Mouse (Mus musculus): ENCODE measurements around the gene Olfr1410. TPM values are rescaled to one million over a fixed set of nuclear protein-coding genes. Genes with fewer than 3 reads are reported as not detected.
A peak's percentile ranks its signal among the peaks of the same experiment; 100 is the strongest.

The Olfr1410 gene
- not detected in 2 replicates for total RNA-seq (2021)
- long read RNA-seq = 0 reads

DNA sequence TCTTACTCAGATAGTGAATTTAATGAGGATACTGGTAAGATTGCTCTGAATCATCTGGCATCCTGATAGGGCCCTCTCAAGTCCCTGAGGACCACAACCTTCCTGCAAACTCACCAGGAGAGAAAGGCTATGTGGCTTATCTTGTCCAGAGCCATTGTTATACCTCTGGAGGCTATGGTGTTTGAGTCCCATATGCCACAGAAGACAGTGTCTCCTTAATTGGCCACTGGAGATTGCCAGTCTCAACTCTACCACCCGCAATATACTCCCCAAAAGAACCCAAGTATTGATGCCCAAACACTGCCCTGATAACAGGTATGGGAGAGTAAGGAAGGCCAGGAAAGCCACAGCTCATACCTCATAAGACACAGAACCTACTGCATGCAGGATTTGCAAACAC is at the start of gene Olfr1410:
Gene Olfr1410, plus strand, starts transcription at position 301 of the 400 bp plus-strand sequence.
- no peak for DNase-seq

DNA sequence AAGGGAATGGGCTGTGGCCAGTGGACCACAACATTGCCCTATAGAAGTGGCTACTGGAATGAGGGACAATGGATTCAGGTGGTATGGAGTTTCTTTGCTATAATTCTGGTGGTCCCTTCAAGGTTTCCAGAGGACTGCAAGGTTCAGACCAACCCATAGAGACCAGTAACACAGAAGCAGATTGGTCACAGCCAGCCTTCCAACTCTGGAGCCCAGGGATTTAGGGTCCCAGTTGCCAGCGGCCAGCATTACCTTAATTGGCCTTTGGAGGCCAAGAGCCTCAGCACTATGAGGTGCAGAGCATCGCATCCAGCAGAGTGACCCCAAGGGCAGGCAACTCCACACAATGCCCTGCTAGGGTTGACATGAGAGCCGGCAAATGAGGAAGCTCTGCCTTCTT is 34.6 kb upstream of the Olfr1410 start, which contains the start of gene Olfr1413:
Gene Olfr1413, plus strand, starts transcription at position 301 of the 400 bp plus-strand sequence.
- no peak for DNase-seq

DNA sequence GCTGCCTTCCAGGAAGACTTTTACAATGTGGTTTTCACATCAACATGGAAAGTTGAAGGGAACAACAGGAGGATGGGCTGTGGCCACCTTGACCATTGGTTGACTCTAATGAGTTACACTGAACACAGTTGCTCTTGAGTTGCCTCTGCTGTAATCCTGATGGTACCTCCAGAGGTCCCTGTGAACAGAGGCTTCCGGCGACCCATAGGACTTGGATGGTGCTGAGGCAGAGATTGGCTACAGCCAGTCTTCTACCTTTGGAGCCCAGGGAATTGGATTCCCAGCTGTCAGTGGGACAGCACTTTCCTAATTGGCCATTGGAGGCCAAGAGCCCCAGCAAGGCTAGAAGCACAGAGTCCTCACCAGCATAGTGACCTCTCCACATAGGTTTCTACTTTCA is 20.1 kb upstream of the Olfr1410 start, which contains the start of gene Olfr1412:
Gene Olfr1412, plus strand, starts transcription at position 301 of the 400 bp plus-strand sequence.
- DNase-seq = no peak

DNA sequence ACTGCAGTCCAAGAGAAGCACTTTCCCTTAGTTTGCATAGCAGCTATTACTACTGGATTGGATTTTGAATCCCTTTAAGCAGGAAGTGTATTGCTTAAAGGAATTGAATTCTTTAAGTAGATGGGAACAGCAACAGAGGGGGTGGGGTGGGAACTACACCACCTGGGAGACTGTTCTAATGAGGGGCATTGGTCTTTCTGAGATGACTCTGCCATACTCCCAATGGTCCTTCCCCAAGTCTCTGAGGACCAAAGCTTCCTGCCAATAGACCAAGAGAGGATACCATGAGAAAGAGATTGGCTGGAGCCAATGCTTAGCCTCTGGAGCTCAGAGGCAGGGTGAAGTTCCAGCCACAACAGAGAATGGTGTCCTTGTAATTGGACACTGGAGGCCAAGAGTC is 11.5 kb upstream of the Olfr1410 start, which contains the start of gene Olfr1411:
Gene Olfr1411, plus strand, starts transcription at position 301 of the 400 bp plus-strand sequence.
- DNase-seq = no peak

GRCm38 (mm10) chr1:92596019-92596418 is 9.6 kb upstream of the Olfr1410 start:
- DNase-seq = no peak

- no peak for DNase-seq
Observed at GRCm38 (mm10) chr1:92607711-92608110, 2.1 kb downstream of the Olfr1410 start.

GRCm38 (mm10) chr1:92611008-92611407 is 5.4 kb downstream of the Olfr1410 start:
- DNase-seq = peak; percentile 46

DNA sequence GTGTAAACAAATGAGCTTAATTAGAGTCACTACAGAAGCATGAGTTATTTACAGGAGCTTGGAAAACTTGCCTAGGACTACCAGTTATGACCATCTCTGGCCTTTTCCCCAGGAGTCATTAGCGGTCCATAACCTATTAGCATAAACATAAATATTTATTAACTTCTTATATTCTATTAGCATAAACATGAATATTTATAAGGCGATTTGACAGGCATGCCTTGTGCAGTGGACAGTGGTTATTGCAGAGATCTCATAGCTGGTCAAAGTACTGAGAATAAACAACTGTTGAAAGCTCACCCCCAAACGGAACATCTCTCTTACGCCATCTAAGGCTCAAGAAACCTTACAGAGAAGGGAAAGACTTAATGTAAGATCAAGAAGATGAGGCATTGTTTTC is 7.6 kb downstream of the Olfr1410 start:
- no peak for DNase-seq

GRCm38 (mm10) chr1:92614516-92614915 is 8.9 kb downstream of the Olfr1410 start:
- DNase-seq = no peak

DNA sequence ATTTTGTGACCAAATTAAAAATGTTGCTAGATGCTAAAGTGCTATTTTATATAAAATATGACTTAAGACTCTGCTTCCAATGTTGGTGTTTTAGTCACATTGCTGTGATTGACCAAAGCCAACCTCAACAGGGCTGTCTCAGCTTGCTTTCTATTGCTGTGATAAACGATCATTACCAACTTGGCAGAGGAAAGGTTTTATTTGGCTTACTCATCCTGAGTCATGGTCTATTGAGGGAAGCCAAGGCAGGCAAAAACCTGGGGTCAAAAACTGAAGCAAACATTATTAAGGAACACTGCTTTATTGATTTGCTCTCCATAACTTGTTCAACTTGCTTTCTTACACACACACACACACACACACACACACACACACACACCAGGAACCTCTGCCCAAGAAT is 10.5 kb downstream of the Olfr1410 start:
- DNase-seq = no peak

DNA sequence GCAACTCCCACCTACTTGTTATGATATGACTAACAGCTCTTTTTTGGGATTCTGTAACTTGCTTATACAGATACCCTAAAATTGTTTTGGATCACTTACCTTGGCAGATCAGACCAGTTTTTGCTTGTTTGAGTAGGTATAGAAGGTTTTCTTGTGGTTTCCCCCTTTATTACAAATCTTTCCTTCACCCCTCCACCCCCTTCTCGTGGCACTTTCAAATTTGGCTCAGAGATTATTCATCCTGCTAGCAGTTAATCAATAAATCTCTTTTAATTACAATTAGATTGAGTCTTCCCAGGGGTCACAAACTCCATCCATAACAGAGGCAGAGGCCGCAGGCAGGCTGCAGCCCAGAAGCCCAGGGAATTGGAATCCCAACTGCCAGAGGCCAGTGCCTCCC is 11.9 kb downstream of the Olfr1410 start, which contains the start of gene Olfr12:
Gene Olfr12, plus strand, starts transcription at position 301 of the 400 bp plus-strand sequence.
- no peak for DNase-seq

- DNase-seq = peak; percentile 84
Observed at GRCm38 (mm10) chr1:92618360-92618759, 12.8 kb downstream of the Olfr1410 start.

DNA sequence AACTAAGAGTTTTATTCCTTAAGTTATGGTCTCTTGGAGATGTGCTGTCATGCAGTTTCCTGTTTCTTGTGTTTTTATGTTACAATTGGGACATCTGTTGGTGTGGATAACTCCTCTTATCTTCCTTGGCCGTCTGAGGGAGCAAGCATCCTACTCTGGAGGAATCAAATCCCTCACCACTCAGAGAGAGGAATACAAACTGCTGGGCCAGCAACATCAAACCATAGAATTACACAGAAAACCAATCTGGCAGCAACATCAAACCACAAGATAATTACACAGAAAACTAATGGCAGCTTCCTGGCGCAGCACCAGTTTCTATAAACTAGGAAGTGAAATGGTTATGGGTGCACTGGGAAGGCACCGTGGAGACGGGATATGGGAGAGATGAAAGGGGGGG is 22.6 kb downstream of the Olfr1410 start:
- DNase-seq = no peak

DNA sequence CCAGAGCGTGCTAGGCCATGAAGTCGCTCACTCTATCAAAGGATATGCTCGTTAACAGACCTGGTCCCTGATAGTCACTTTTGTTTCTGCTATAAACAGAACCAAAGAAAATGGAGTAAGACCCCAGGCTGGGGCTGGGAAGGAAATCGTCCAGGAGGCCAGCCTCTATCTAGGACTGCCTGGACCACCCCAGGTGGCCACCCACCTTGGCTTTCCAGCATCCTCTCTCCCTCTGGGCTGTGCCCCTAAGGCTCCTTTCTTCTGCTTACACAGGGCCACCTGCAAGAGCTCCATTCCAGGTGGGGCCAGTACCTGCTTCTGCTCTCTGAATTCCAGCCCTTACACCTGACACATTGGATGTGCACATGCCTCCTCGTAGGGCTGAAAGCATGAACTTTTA is 26.6 kb downstream of the Olfr1410 start:
- no peak for DNase-seq

DNA sequence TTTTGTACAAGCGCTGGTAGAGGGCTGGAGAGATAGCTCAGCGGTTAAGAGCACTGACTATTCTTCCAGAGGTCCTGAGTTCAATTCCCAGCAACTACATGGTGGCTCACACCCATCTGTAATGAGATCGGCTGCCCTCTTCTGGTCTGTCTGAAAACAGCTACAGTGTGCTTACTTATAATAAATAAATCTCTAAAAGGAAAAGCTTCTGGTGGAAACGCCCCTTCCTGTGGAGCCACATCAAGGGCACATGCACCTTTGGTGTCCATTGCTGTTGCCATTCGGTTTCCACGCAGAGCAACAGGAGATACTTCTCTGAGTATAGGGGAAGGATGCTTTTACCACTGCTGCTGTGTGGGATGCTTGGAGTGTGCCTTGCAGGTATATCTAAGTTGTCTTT is 27.4 kb downstream of the Olfr1410 start:
- no peak for DNase-seq

- DNase-seq = no peak
Observed at GRCm38 (mm10) chr1:92633726-92634125, 28.1 kb downstream of the Olfr1410 start.

- no peak for DNase-seq
Observed at GRCm38 (mm10) chr1:92634569-92634968, 29.0 kb downstream of the Olfr1410 start.

- DNase-seq = no peak
Observed at GRCm38 (mm10) chr1:92634976-92635599, 29.5 kb downstream of the Olfr1410 start.

GRCm38 (mm10) chr1:92636015-92636414 is 30.4 kb downstream of the Olfr1410 start:
- no peak for DNase-seq

- no peak for DNase-seq
Observed at GRCm38 (mm10) chr1:92636676-92637075, 31.1 kb downstream of the Olfr1410 start.

GRCm38 (mm10) chr1:92637501-92638172 is 32.1 kb downstream of the Olfr1410 start:
- no peak for DNase-seq

DNA sequence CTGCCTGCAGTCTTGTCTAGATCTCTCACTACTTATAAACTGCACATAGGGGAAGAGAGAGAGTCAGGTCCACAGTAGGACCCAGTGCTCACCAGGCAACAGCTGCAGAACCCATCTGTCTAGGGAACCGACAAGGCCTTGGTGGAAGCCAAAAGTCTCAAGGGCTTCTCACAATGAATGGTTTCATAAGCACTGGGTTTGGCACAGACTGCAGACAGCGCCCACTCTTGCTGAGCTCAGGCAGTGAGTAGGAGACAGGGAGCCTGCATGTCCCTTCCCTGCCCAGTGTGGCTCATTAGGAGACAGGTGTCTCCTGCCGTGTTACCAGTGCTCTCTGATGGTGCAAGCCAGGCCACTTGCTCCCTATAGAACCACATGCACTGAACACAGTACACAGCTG is 32.6 kb downstream of the Olfr1410 start:
- DNase-seq = peak; percentile 32

DNA sequence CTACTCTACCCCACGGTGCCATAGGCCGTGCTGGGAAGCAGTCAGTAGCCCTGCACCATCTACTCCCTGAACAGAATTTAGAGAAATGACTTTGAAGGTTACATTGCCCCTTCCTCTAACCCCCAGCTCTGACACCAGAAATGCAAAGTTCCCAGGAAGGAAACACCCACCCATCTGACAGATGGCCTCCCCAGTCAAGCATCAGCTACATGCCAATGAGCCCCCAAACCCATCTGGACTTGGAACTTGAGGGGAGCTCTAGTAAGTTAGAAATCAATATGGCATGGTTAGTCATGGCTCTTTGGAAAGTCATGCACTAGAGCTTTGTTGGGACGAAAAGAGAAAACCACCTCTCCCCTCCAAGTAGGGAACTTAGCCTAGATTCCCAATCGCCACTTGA is 33.2 kb downstream of the Olfr1410 start:
- no peak for DNase-seq

DNA sequence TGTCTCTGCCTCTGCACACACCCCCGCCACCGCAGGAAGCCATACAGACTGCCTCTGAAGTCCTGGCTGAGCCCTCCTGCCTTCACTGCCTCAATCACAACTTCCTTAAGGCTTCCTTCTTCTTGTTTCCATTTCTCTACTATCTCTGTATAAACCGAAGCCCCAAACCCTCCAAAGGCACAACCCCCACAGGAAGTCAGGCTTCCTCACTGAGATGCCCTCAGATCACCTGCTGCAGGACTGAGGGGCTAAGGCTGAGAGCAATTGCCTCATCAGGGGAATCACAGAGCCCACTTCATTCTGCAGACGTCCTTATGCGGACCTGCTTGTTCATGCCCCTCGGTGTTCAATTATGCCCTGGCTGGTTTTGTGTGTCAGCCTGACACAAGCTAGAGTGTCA is 34.8 kb downstream of the Olfr1410 start:
- DNase-seq = no peak

All from adrenal gland, postnatal 25 days (tissue).